Mouse (Mus musculus) fat pad, adult 2 months (tissue): ENCODE measurements around the gene Chst11.

Experiments used
- DNase-seq: peaks from one replicate; pipeline ENCODE4 v3.0.0-alpha.2; 2011; ENCODE audit warnings: low read depth, low spot score; ENCODE audit errors: extremely low read depth

Gene Chst11

DNA sequence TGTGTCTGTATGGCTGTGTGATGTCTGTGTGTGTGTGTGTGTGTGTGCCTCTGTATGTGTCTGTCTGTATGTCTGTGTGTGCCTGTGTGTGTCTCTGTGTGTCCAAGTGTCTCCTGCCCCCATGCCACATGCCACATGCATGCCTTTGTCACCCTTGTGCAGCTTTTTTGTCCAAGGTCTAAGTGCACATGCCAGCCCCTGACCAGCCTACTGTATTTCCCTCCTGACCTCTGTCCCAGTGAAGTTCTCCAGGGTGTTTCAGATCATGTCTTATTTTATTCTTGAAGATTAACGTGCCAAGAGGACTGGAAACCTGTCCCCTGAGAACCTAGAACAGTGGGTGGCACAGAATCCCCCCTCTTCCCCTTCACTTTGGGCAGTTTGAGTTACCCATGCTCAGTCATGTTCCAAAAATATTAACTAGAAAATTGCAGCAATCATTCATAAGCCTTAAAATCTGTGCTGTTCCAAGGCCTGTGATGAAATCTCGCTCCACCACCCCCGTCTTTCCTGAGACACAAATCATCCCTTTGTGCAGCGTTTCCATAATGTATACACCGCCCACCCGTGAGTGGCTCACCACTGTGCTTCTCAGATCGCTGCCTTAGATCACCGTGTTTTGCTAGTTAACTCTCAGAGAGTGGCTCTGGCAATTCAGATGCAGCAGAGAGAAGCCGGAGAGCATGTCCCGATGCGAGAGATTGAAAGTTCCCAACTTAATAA lies 180.4 kb downstream of the Chst11 start:
- DNase-seq, result peak; percentile 71

- DNase-seq, result no peak
These were observed 181.0 kb downstream of the Chst11 start for GRCm38 (mm10) chr10:83166272-83166671.

- DNase-seq, result no peak
These were observed 182.2 kb downstream of the Chst11 start for GRCm38 (mm10) chr10:83167492-83167891.

DNA sequence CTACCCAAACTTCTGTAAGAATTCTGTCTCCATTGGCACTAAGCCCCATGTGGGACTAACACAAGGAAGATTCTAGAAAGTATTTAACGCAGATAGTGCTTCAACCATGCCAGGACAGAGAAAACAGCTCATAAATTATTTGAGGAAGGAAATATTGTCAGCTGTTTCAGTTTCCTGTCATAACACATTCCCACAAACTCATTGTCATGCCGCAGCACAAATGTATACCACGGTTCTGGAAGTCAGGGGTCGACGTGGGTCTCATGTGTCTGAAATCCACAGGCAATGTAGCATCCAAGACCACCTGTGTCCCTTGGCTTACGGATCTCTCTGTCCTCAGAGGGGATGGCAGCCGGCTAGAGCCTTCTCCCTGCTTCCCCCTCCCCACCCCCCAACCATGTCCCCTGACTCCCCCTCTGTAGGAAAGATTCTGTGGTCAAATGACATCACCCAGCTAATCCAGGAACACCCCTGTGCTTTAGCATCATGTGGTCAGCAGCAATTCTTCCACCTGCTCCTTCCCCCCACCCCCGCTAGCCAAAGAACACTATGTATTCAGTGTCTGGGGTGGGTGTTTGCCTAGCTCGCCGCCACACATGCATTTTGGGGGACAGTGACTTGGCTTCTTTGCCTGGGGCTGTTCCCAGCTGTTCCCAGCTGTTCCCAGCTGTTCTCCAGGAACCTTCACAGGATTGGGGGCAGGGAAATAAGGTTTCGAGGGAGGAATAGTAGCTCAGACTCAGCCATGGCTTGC lies 183.2 kb downstream of the Chst11 start:
- DNase-seq, result no peak

DNA sequence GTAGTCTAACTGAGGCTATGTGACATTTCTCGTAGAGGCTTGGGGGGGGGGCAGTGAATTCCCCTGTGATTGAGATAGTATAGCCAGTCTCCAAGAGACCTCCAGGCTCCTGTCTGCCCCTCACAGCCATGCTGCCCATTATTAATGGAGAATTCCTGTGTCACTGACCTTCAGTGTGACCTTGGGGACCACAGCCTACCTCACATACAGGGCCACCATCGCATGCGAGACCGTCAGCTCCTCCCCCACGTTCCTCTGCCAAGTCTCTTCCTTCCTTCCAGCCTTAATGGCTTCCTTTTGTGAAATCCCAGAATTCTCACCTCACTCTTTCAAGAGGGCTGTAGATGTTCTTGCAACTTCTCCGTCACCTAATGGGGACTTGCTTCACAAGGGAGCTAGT lies 184.3 kb downstream of the Chst11 start:
- DNase-seq, result no peak

GRCm38 (mm10) chr10:83178151-83178550 lies 192.9 kb downstream of the Chst11 start:
- peak; percentile 68 for DNase-seq

DNA sequence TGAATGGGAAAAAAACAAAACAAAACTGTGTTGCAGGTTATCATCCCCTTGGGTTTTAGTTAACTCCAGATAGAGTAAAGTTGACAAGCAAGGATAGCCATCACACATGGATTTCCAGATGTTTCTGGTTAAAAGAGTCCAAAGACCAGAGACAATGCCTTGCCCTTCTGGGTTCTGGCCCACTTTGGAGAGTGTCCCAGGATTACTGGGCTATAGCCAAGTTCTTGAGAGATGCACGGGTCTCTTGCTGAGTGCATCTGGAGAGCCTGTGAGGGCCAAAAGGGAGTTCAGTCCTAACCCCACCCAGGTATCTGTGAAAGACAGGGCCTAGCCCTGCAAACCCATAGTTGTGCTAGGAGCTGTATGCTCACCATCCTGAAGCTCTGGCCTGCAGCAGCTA lies 193.4 kb downstream of the Chst11 start:
- no peak for DNase-seq

DNA sequence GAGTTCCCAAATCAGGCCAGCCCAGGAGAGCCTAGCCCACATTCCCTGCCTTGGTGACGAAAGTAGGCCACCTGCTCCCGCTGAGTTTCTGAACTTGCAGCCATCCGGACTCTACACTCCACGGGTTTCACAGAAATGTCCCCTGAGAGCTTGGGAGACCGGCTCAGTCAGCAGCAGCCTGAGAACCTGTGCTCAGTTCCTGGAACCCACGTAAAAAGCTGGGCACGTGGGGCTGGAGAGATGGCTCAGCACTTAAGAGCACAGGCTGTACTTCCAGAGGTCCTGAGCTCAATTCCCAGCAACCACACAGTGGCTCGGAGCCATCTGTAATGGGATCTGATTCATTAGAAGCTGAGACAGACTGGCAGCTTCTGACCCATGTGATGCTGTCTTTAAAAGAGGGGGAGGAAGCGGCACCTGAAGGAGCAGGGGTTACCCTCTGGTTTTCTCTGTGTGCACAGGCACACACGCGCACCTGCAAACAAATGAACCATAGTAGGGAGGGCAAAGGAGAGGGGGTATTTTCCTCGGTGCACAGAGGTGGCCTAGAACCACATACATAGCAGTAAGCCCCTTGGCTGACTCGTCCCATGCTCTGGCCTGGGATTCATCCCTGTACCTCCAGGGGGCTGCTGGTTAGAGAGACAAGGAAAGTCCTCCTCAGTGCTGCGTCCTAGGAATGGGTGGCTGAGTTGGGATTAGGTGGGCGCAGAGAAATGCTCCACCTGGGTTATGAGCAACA lies 196.7 kb downstream of the Chst11 start:
- DNase-seq, result no peak

DNA sequence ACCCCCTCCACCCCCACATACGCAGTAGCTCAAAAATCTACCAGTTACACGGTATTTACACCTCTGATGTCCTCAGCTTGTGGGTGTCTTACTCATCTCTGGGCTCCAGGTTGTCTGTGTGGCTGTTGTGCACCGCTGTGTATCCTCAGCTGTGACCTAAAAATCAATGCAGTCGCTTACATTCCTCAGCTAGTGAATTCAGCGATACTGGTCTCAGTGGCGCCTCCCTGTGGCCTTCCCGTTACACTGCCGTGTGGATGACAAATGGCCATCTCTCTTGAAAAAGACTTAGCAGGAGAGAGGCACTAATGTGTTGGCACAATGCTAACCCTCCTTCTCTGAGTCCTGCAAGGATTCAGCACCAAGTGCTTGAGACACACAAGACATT lies 197.3 kb downstream of the Chst11 start:
- DNase-seq, result peak; percentile 52

DNA sequence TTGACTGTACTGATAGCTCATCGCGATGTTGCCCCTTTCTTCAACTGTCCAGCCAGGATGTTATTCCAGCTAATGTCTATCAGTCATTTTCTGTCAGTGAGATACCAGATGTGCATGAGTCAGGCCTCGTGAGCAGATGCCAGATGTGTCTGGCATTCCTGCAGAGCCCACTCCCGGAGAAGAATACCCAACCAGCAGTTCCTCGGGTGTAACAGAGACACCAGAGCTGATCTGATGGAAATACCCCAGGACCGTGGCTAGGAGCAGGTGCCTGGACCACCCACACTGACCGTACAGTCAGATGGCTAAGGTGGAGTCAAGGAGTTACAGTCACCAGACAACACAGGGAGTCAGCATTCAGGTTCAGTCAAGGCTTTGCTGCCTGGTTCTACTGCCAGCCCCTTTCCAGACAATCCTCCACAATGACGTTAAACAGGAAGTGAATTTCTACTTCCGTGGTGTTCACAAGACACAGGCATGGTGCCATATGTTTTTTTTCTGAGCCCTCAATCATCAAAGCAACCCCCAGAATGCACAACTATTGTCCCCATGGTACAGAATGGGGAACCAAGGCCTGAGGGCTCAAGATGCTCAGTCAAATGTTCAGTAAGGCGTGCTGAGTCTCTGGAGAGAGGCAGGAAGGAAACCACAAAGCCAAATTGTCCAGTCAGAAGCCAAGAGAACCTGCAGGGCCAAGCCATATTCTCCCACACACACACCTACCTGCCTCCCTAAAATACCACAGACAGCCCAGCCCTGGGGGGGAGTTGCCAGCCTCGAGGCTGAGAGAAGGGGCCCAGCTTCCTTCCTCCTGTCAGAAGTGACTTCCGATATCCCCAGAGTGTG lies 198.6 kb downstream of the Chst11 start:
- DNase-seq, result no peak

DNA sequence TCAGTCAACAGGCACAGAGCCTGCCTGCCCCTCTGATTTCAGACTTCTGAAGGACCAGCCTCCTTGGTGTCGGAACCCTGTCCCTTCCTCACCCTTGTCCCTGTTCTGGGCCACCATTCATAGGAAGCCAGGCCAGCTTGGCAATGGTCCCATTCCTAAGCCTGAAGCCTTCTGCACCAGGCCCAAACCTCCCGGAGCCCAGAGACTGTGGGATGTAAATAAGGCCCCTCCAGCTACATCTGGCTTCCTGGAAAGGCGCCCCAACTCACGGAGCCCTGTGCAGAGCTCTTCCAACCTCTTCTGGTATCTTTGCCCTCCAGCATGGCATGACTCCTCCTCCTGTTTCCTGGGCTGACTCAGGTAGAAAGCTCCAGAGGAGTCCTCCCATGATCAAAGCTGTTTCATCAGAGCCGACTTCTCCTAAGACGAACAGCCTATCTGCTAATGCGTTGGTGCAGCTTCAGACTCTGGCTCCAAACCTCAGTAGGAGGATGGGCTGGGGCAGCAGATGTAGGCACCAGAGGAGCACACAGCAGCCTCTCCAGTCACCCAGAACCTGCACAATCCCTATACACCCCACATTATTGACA lies 199.3 kb downstream of the Chst11 start:
- peak; percentile 31 for DNase-seq

GRCm38 (mm10) chr10:83185121-83185520 lies 199.8 kb downstream of the Chst11 start:
- DNase-seq, result no peak

GRCm38 (mm10) chr10:83186167-83186566 lies 200.9 kb downstream of the Chst11 start:
- DNase-seq, result no peak

GRCm38 (mm10) chr10:83186984-83187383 lies 201.7 kb downstream of the Chst11 start:
- no peak for DNase-seq

DNA sequence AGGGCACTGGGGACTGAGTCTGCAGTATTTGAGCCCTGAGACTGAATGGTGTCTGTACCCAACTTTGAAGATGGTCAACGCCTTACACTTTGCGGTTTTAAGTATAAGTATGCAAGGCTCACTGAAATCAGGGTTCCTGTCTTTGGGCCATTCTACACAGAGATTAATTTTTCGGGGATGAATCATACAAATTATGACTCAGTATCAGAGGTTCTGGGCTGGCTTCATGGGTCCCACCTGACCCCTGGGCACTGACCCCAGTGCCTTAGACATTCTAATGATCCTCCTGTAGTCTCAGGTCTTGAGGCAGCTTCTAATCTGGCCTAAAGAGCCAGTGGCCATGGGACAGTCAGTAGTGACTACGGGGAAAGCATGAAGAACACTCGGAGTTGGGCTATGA lies 203.8 kb downstream of the Chst11 start:
- DNase-seq, result no peak

DNA sequence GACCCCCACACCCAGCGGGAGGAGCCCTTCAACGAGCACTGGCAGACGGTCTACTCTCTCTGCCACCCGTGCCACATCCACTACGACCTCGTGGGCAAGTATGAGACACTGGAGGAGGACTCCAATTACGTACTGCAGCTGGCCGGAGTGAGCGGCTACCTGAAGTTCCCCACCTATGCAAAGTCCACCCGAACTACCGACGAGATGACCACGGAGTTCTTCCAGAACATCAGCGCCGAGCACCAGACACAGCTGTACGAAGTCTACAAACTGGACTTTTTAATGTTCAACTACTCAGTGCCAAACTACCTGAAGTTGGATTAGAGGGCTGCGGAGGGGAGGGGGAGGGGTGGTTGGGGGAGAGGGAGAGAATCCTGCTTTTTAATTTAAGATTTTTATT lies 206.2 kb downstream of the Chst11 start:
- DNase-seq, result no peak

DNA sequence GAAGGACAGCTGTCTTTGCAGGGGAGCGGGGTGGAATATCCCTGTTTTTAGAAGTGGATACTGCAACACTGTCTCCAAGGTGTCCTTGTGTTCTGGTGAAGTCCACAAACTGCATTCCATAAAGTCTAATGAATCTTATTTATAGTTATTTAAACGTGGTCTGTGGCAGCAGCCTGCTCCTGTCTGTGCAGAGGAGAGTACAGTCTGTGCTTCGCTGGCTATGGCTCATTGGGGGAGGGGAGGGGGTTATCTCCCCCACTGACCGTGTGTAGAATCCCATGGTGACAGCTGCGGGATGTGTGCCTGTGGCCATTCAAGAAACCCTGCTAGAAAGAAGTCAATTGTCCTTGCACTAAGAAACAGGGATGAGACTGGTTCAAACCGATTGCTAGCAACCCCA lies 206.7 kb downstream of the Chst11 start:
- DNase-seq, result no peak

DNA sequence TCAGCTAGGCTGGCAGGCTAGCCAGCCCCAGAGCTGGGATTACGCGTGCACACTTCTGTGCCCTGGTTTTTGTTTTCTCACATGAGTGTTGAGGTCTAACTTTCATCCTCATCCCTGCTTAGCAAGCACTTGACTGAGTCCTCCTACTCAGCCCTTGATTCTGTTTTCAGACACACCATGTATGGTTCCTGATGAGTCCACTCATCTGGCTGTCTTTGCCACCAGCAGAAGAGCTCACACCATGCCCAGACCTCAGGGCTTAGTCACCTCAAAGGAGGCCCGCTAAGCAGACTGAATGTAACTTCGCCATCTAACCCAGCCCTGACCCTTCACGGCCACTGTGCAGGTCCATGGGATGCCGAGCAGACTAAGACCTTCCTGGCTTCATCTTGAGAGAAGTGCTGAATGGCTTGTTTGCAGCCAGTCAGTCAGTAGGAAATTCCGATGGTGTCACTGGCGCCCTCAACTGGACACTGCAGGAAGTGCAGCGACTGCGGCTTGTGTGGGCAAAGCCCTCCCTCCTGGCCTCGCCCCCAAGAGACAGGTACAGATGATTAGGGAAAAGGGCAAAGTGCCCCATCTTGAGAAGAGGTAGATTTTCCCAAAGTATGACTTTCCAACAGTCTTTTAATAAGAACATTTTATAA lies 212.5 kb downstream of the Chst11 start:
- DNase-seq, result no peak

- DNase-seq, result no peak
These were observed 213.4 kb downstream of the Chst11 start for GRCm38 (mm10) chr10:83198692-83199091.

DNA sequence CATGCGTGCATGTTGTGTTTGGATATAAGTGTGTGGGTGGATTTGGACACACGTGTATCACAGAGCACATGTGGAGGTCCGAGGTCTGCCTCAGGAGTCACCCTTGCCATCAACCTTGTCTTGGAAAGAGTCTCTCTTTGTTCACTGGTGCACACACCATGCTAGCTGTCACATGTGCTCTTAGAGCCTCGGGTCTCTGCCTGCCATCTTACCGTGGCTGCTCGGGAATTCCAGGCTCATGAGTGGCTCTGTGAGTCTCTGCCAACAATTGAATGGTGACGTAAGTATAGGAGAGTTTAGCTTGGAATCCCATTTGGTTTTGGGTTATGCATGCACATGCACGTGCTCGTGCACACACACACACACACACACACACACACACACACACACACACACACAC lies 214.0 kb downstream of the Chst11 start:
- DNase-seq, result no peak
